Mouse (Mus musculus) intestine, postnatal 0 days (tissue): ENCODE measurements around the gene Aox2. TPM values are rescaled to one million over a fixed set of nuclear protein-coding genes. Genes with fewer than 3 reads are reported as not detected.
A peak's percentile ranks its signal among the peaks of the same experiment; 100 is the strongest.

Source experiments
- ATAC-seq: fragments of 200-750 bp; cut with Nextera tagmentation; 2 replicates; pipeline ENCODE4 v1.8.0; 2017; ENCODE audit warnings: mild to moderate bottlenecking, moderate TSS enrichment, moderate library complexity
- H3K27ac ChIP-seq: fragments of 300-500 bp; sonication (generic); 2 replicates; pipeline ENCODE4 v1.5.1; 2014; ENCODE audit warnings: mild to moderate bottlenecking, low read depth, low read length, moderate library complexity
- H3K27me3 ChIP-seq: fragments of 300-500 bp; sonication (generic); replicated peaks from 2 replicates; pipeline ENCODE4 v1.6.1; 2014; ENCODE audit warnings: low read length, mixed read lengths; ENCODE audit not compliant: control insufficient read depth, insufficient read depth
- H3K36me3 ChIP-seq: fragments of 300-500 bp; sonication (generic); 2 replicates; pipeline ENCODE4 v1.6.1; 2014; ENCODE audit warnings: mild to moderate bottlenecking, moderate library complexity; ENCODE audit not compliant: control insufficient read depth, insufficient read depth
- H3K4me1 ChIP-seq: fragments of 300-500 bp; sonication (generic); replicated peaks from 2 replicates; pipeline ENCODE4 v1.6.1; 2014; ENCODE audit warnings: antibody characterized with exemption, low read length, mixed read lengths; ENCODE audit not compliant: control insufficient read depth, insufficient read depth
- H3K4me2 ChIP-seq: fragments of 300-500 bp; sonication (generic); replicated peaks from 2 replicates; pipeline ENCODE4 v1.6.1; 2014; ENCODE audit warnings: low read depth, mild to moderate bottlenecking, moderate library complexity
- H3K4me3 ChIP-seq: fragments of 300-500 bp; sonication (generic); 2 replicates; pipeline ENCODE4 v1.5.1; 2014; ENCODE audit warnings: low read depth, low read length
- H3K9ac ChIP-seq: fragments of 300-500 bp; sonication (generic); 2 replicates; pipeline ENCODE4 v1.6.1; 2014; ENCODE audit warnings: mild to moderate bottlenecking, low read depth, low read length
- H3K9me3 ChIP-seq: fragments of 300-500 bp; sonication (generic); 2 replicates; pipeline ENCODE4 v1.6.1; 2016; ENCODE audit warnings: mixed run types; ENCODE audit not compliant: control insufficient read depth
- CTCF ChIP-seq: sonication (generic); IDR thresholded peaks from 2 replicates; pipeline ENCODE4 v1.5.1; 2016; ENCODE audit warnings: low read depth, mild to moderate bottlenecking, control low read depth, antibody characterized with exemption, moderate library complexity
- WGBS: fragments of 180-500 bp; shearing (Covaris S2); extraction: QIAGEN DNeasy Blood & Tissue Kit; methylation state at CpG from one replicate; pipeline ENCODE4 v1.1.7; 2014; 5-methylcytosine and 5-hydroxymethylcytosine counted together
- polyA plus RNA-seq: library from polyadenylated mRNA; unstranded; fragments of >200 nt; fragmentation: Nextera tagmentation; extraction: Ambion mirVana; gene quantifications from 2 replicates; pipeline ENCODE4 v1.2.1, GENCODE M21; 2015

Aox2 gene
- polyA plus RNA-seq, 1 experiment from 2014 or later: 0.10 TPM

DNA sequence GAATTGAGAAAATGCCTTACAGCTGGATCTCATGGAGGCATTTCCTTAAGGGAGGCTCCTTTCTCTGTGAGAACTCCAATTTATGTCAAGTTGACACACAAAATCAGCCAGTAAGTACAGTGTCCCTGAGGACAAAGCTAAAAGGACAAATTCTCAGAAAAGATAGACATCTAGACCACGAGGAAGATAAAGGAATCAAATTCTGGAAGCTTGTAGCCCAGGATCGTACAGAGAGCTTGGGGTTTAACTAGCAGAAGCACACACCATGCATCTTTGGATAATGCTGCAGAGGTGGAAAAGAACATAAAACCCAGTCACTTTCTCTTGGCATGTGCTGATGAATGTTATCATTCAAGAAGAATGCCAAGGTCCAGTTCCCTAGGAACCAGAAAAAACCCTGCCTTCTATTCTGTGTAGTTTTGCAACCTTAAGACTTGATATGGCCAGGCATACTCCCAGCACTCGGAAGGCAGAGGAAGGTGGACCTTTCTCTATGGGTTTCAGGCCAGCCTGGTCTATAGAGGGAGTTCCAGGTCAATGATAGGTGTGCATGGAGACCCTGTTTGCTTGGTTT, 97.5 kb downstream of the Aox2 start:
- no peak for ATAC-seq
- H3K27ac ChIP-seq: no peak overlapping the region
- no peak for TF ChIP-seq CTCF
- H3K9me3 ChIP-seq: no peaks in the 10 kb centered on the region
- no peak overlapping the region for H3K9ac ChIP-seq
- no peak overlapping the region for H3K4me3 ChIP-seq
- no peak overlapping the region for H3K4me2 ChIP-seq
- WGBS: 68% methylated on average over 3 of the region's 3 CpGs
- H3K36me3 ChIP-seq: no peaks in the 10 kb centered on the region
- H3K27me3 ChIP-seq: no peaks in the 10 kb centered on the region
- H3K4me1 ChIP-seq: no peaks in the 10 kb centered on the region

GRCm38 (mm10) chr1:58382586-58383281, 104.6 kb downstream of the Aox2 start:
- 76% methylated on average over 5 of the region's 5 CpGs for WGBS
- TF ChIP-seq CTCF: no peak
- no peak for ATAC-seq

DNA sequence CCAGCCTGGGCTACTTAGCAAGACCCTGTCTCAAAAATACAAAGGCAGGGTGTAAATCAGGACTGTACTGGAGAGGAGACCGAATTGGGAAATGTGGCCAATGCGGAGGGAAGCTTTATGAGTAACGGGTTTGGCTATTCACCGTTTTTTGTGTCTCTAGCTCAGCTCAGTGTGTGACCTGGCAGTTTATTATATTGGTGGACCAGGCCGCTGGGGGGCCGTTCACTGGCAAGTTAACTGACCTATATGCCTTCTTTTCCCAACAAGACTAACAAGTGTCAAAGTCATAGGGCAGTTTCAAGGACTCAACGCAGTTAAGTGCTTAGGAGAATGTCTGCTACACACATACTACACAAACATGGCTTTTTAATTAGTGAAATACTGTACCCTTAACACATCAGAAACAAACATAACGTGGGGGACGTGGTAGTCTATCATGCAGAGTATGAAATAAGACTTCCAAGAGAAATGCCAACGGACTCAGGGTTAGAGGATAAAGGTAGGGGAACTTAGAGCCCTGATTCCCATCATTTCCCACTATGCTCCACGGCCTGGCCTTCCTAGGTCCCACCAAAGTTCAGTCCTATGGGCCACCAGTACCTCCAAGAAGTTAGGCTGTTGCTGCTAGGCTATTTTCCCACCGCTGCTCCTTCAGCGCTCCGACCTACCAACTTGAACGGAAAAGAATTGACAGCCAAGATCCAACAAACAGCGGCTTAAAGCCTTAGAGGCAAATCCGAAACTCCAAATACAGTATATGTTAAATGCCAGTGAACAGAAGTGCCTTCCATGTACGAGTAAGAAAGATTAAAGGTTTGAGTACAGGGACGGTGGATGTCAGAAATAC, 113.5 kb downstream of the Aox2 start:
- Histone ChIP-seq H3K36me3 (peaks cover 20% of the 10 kb centered on the region), H3K27me3 (no peaks in the 10 kb centered on the region), H3K4me3 (peak overlapping the region; percentile 82), H3K9me3 (no peaks in the 10 kb centered on the region), H3K4me2 (peak overlapping the region; percentile 79), H3K9ac (peak overlapping the region; percentile 98), H3K27ac (peak overlapping the region; percentile 98; the same call in 1 of the 2 replicates), H3K4me1 (0 out of 2 replicates have a peak, but pooled peaks cover 5% of the 10 kb centered on the region)
- TF ChIP-seq CTCF: no peak
- 37% methylated on average over 19 of the region's 19 CpGs for WGBS
- ATAC-seq: no peak

More at GRCm38 (mm10) chr1:58382586-58383281, 104.6 kb downstream of the Aox2 start:
- no peaks in the 10 kb centered on the region for H3K27me3 ChIP-seq
- H3K9me3 ChIP-seq: no peaks in the 10 kb centered on the region
- H3K4me3 ChIP-seq: no peak overlapping the region
- no peaks in the 10 kb centered on the region for H3K36me3 ChIP-seq
- no peaks in the 10 kb centered on the region for H3K4me1 ChIP-seq
- no peak overlapping the region for H3K4me2 ChIP-seq
- no peak overlapping the region for H3K9ac ChIP-seq
- no peak overlapping the region for H3K27ac ChIP-seq

DNA sequence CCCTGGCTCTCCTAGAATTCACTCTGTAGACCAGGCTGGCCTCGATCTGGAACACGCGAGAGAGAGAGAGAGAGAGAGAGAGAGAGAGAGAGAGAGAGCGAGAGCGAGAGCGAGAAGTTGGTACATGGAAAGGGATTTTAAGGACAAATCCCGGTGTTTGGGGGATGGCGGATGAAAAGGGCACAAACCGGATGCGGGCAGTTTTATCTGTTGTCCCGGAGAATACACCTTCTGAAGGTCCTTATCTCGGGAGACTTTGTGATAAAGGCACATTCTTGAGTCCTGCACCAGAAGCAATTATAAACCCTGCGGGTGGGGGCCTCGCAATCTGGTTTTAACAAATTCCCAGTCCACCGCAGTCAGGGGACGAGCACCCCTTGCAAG, 114.1 kb downstream of the Aox2 start:
- peak overlapping the region; percentile 98 for H3K9ac ChIP-seq
- TF ChIP-seq CTCF: no peak
- H3K27me3 ChIP-seq: no peaks in the 10 kb centered on the region
- H3K27ac ChIP-seq: peak overlapping the region; percentile 98
- no peaks in the 10 kb centered on the region for H3K9me3 ChIP-seq
- WGBS: 0% methylated on average over 16 of the region's 16 CpGs
- peaks cover 25% of the 10 kb centered on the region for H3K36me3 ChIP-seq
- peak overlapping the region; percentile 82 for H3K4me3 ChIP-seq
- ATAC-seq: 0 out of 2 replicates have a peak, but pooled peaks have one; percentile 15
- peak overlapping the region; percentile 79 for H3K4me2 ChIP-seq
- H3K4me1 ChIP-seq: 0 out of 2 replicates have a peak, but pooled peaks cover 5% of the 10 kb centered on the region

GRCm38 (mm10) chr1:58392652-58393283, 114.6 kb downstream of the Aox2 start, which contains the start of gene Bzw1:
Bzw1 (plus strand) TSS chr1:58392898.
- Histone ChIP-seq H3K4me2 (peak within 1 kb of the TSS; percentile 79), H3K4me3 (peak within 1 kb of the TSS; percentile 82), H3K9me3 (no peaks in the 10 kb centered on the region), H3K4me1 (0 out of 2 replicates have a peak, but pooled peaks cover 5% of the 10 kb centered on the region), H3K36me3 (peaks cover 30% of the 10 kb centered on the region), H3K9ac (peak within 1 kb of the TSS; percentile 98), H3K27me3 (no peaks in the 10 kb centered on the region), H3K27ac (peak within 1 kb of the TSS; percentile 98)
- under 1% methylated on average over 48 of the region's 61 CpGs for WGBS
- ATAC-seq: peak; percentile 98
- TF ChIP-seq CTCF: peak; percentile 36
